In the genomic region with DNA sequence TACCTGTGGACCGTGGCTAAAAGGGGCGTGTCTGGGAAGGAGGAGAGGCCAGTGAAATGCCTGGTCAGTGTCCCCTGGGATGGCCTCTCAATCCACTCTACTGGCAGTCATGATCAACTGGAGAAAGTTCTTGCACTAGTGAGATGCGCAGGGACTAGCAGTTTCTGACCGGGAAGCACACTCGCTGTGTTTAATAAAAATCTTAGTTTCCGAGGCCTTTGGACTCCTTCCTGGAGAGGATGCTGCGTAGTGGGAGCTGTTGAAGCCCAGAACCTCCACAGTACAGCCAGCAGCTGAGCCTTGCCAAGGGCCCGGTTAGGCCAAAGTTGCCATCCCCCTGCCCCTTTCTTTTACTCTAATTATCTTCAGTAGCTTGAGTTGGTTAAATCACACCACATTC, we compare ENCODE assay signal across 9 mouse cellular contexts.
DNase-seq lines count a peak whose midpoint lies in the region; ATAC-seq and TF ChIP-seq lines count a peak whose summit lies in the region.
"Had no signal": no experiment of that assay in that cellular context is flagged by ENCODE, and none has a peak within 500 bp of the region (broad histone marks: within the 10 kb centered on the region; RNA-seq: fewer than 3 reads in every experiment).

No protein-coding gene starts in this region.

- TF ChIP-seq CTCF in liver, adult 2 months (IDR thresholded peaks at IDR 0.05; ENCODE audit: low read depth, low read length), result no peak

- H3K79me2 ChIP-seq in liver, adult 2 months (ENCODE audit: control insufficient read depth, insufficient read depth, low read length), result no peaks in the 10 kb centered on the region

- ATAC-seq in liver, embryonic 12.5 days, result no peak
- no peak for ATAC-seq in embryonic facial prominence, embryonic 15.5 days (ENCODE audit: insufficient number of reproducible peaks, low FRiP score, low TSS enrichment, low read depth)
- peak; percentile 20; the same call in 1 of the 2 replicates for ATAC-seq in limb, embryonic 13.5 days (ENCODE audit: low FRiP score, low read depth)
- ATAC-seq: midbrain, embryonic 16.5 days had no signal

- no peak overlapping the region for H3K4me2 ChIP-seq in liver, embryonic 12.5 days
- no peak overlapping the region for H3K4me2 ChIP-seq in embryonic facial prominence, embryonic 15.5 days (replicated peaks)
- H3K4me2 ChIP-seq in limb, embryonic 13.5 days (replicated peaks), result peak overlapping the region; percentile 20

- no peaks in the 10 kb centered on the region for H3K36me3 ChIP-seq in liver, adult 2 months (ENCODE audit: control insufficient read depth, insufficient read depth, low read length)
- no peaks in the 10 kb centered on the region for H3K36me3 ChIP-seq in liver, embryonic 12.5 days
- no peaks in the 10 kb centered on the region for H3K36me3 ChIP-seq in embryonic facial prominence, embryonic 15.5 days
- H3K36me3 ChIP-seq in limb, embryonic 13.5 days, result no peaks in the 10 kb centered on the region

- no peak overlapping the region for H3K9ac ChIP-seq in liver, adult 2 months (ENCODE audit: low read depth, low read length)
- H3K9ac ChIP-seq in liver, embryonic 12.5 days, result no peak overlapping the region
- no peak overlapping the region for H3K9ac ChIP-seq in embryonic facial prominence, embryonic 15.5 days
- H3K9ac ChIP-seq in limb, embryonic 13.5 days, result no peak overlapping the region

- WGBS in liver, adult 2 months, result 73% methylated on average over 8 of the region's 8 CpGs
- 72% methylated on average over 8 of the region's 8 CpGs for WGBS in liver, embryonic 12.5 days (ENCODE audit: insufficient replicate concordance)
- WGBS in embryonic facial prominence, embryonic 15.5 days, result 59% methylated on average over 8 of the region's 8 CpGs
- WGBS in limb, embryonic 13.5 days, result 56% methylated on average over 8 of the region's 8 CpGs

- TF ChIP-seq POLR2A in liver, adult 2 months (IDR thresholded peaks at IDR 0.05; ENCODE audit: extremely low read depth, insufficient read depth, low read length), result no peak

- H3K27me3 ChIP-seq in liver, adult 2 months (ENCODE audit: control insufficient read depth, insufficient read depth, low read length), result no peaks in the 10 kb centered on the region
- H3K27me3 ChIP-seq in liver, embryonic 12.5 days (replicated peaks), result no peaks in the 10 kb centered on the region
- H3K27me3 ChIP-seq in embryonic facial prominence, embryonic 15.5 days, result no peaks in the 10 kb centered on the region
- H3K27me3 ChIP-seq in limb, embryonic 13.5 days, result no peaks in the 10 kb centered on the region

- H3K9me3 ChIP-seq in liver, embryonic 12.5 days (replicated peaks), result no peaks in the 10 kb centered on the region
- H3K9me3 ChIP-seq in embryonic facial prominence, embryonic 15.5 days (replicated peaks), result no peaks in the 10 kb centered on the region
- no peaks in the 10 kb centered on the region for H3K9me3 ChIP-seq in limb, embryonic 13.5 days

- peak; percentile 95 for DNase-seq in heart, adult 11 months
- no peak for DNase-seq in heart, adult 8-10 months (ENCODE audit: low spot score)
- no peak for DNase-seq in liver, adult 2 months (ENCODE audit: extremely low read depth, low read depth, low spot score)
- DNase-seq in frontal cortex, postnatal 10 days (ENCODE audit: low spot score in 2 of 2), result no peak
- DNase-seq in thymus, postnatal 0 days (ENCODE audit: low spot score), result no peak

- H3K4me3 ChIP-seq in liver, adult 2 months (ENCODE audit: insufficient read depth, low read depth, low read length), result no peak overlapping the region
- H3K4me3 ChIP-seq in liver, embryonic 12.5 days, result no peak overlapping the region
- H3K4me3 ChIP-seq in embryonic facial prominence, embryonic 15.5 days (replicated peaks), result no peak overlapping the region
- no peak overlapping the region for H3K4me3 ChIP-seq in limb, embryonic 13.5 days

- 0 out of 2 replicates have a peak overlapping the region, but pooled peaks have one; percentile 12 for H3K27ac ChIP-seq in liver, adult 2 months (replicated peaks; ENCODE audit: insufficient read depth, low read depth, low read length)
- no peak overlapping the region for H3K27ac ChIP-seq in liver, embryonic 12.5 days
- H3K27ac ChIP-seq in embryonic facial prominence, embryonic 15.5 days (replicated peaks), result 0 out of 2 replicates have a peak overlapping the region, but pooled peaks have one; percentile 44
- peak overlapping the region; percentile 66; the same call in 1 of the 2 replicates for H3K27ac ChIP-seq in limb, embryonic 13.5 days

- no peaks in the 10 kb centered on the region for H3K4me1 ChIP-seq in liver, adult 2 months (ENCODE audit: control insufficient read depth, insufficient read depth, low read length)
- H3K4me1 ChIP-seq in liver, embryonic 12.5 days, result peaks cover 29% of the 10 kb centered on the region
- peaks cover 35% of the 10 kb centered on the region for H3K4me1 ChIP-seq in embryonic facial prominence, embryonic 15.5 days
- H3K4me1 ChIP-seq in limb, embryonic 13.5 days, result peaks cover 50% of the 10 kb centered on the region
